Mouse (Mus musculus) ES-E14 (cell line): ENCODE measurements at regions not wholly inside any gene's neighbourhood (a gene's known extent, or its start where the extent isn't known, plus 50 kb on each side); places are given as distances from the start of the nearest gene placed in this dataset.

Source experiments
- DNase-seq: peaks from one replicate; pipeline ENCODE4 v3.0.0-alpha.2; 2013; ENCODE audit warnings: low read depth, low spot score
- H3K27ac ChIP-seq: 2 replicates; pipeline ENCODE4 v1.5.1; 2012; ENCODE audit warnings: low read depth, mild to moderate bottlenecking, low read length, moderate library complexity, mixed read lengths; ENCODE audit not compliant: poor library complexity, insufficient read depth, severe bottlenecking
- H3K36me3 ChIP-seq: 2 replicates; pipeline ENCODE4 v1.6.1; 2012; ENCODE audit warnings: mild to moderate bottlenecking, low read length, moderate library complexity, mixed read lengths; ENCODE audit not compliant: control insufficient read depth, poor library complexity, insufficient read depth, severe bottlenecking
- H3K4me1 ChIP-seq, 2 experiments: fragments of 150-350 bp in 1 of 2; sonication (generic) in 1 of 2; 2 replicates each; pipeline ENCODE4 v1.6.1; 2012; ENCODE audit warnings: low read length in 2 of 2, mild to moderate bottlenecking in 1 of 2, mixed read lengths in 1 of 2; ENCODE audit not compliant: control insufficient read depth in 2 of 2, insufficient read depth in 2 of 2, poor library complexity in 1 of 2
- H3K4me3 ChIP-seq, 2 experiments: fragments of 150-350 bp in 1 of 2; sonication (generic) in 1 of 2; 2 replicates each; pipeline ENCODE4 v1.5.1; 2012; ENCODE audit warnings: low read length in 2 of 2, low read depth in 1 of 2, mild to moderate bottlenecking in 1 of 2, mixed read lengths in 1 of 2; ENCODE audit not compliant: insufficient read depth in 1 of 2, poor library complexity in 1 of 2, severe bottlenecking in 1 of 2
- H3K9ac ChIP-seq: 2 replicates; pipeline ENCODE4 v1.6.1; 2012; ENCODE audit warnings: low read depth, mild to moderate bottlenecking, low read length, mixed read lengths; ENCODE audit not compliant: poor library complexity, insufficient read depth, severe bottlenecking
- H3K9me3 ChIP-seq: fragments of 150-350 bp; sonication (generic); 2 replicates; pipeline ENCODE4 v1.6.1; 2012; ENCODE audit warnings: low read depth, mild to moderate bottlenecking, low read length; ENCODE audit not compliant: control insufficient read depth, insufficient read depth
- CHD2 ChIP-seq: IDR thresholded peaks from 2 replicates; pipeline ENCODE4 v1.6.1; 2014; ENCODE audit warnings: mild to moderate bottlenecking, low read depth, low read length, inconsistent platforms
- HCFC1 ChIP-seq: IDR thresholded peaks from 2 replicates; pipeline ENCODE4 v1.6.1; 2012; ENCODE audit warnings: low read length, inconsistent platforms, borderline replicate concordance; ENCODE audit not compliant: insufficient read depth
- MAFK ChIP-seq: IDR thresholded peaks from 2 replicates; pipeline ENCODE4 v1.6.1; 2014; ENCODE audit warnings: mild to moderate bottlenecking, low read depth, low read length, inconsistent platforms; ENCODE audit not compliant: insufficient read depth
- ZC3H11A ChIP-seq: IDR thresholded peaks from 2 replicates; pipeline ENCODE4 v1.6.1; 2012; ENCODE audit warnings: low read depth, mild to moderate bottlenecking, inconsistent platforms, low read length, borderline replicate concordance
- ZNF384 ChIP-seq: IDR thresholded peaks from 2 replicates; pipeline ENCODE4 v1.6.1; 2012; ENCODE audit warnings: low read depth, low read length, inconsistent platforms
- in situ Hi-C, 2 experiments: fragments of 600-800 bp; cut with MboI; formaldehyde crosslinking; loops; one replicate each; pipeline ENCODE4 v1.15.1; 2025; ENCODE audit warnings: low sequenced_read_pairs in 2 of 2, inconsistent platforms in 1 of 2; ENCODE audit not compliant: unreplicated experiment in 2 of 2

GRCm38 (mm10) chr11:92011284-92011683 is 433.9 kb upstream of the Kif2b start:
- Histone ChIP-seq H3K4me1 (no peaks in the 10 kb centered on the region), H3K27ac (no peak overlapping the region), H3K9ac (no peak overlapping the region), H3K4me3 (no peak overlapping the region), H3K36me3 (no peaks in the 10 kb centered on the region), H3K9me3 (no peaks in the 10 kb centered on the region)
- in situ Hi-C loops: no loop called here
- TF ChIP-seq ZC3H11A: no peak
- TF ChIP-seq HCFC1: no peak
- TF ChIP-seq CHD2: no peak
- no peak for TF ChIP-seq ZNF384
- no peak for TF ChIP-seq MAFK
- no peak for DNase-seq

GRCm38 (mm10) chr11:91995524-91995923 is 418.2 kb upstream of the Kif2b start:
- H3K9ac ChIP-seq: no peak overlapping the region
- H3K9me3 ChIP-seq: no peaks in the 10 kb centered on the region
- no peaks in the 10 kb centered on the region for H3K36me3 ChIP-seq
- H3K4me1 ChIP-seq: no peaks in the 10 kb centered on the region
- no peak overlapping the region for H3K27ac ChIP-seq
- in situ Hi-C loops: no loop called here
- no peak for DNase-seq
- no peak overlapping the region for H3K4me3 ChIP-seq
- TF ChIP-seq HCFC1: no peak
- no peak for TF ChIP-seq MAFK
- no peak for TF ChIP-seq ZC3H11A
- no peak for TF ChIP-seq ZNF384
- no peak for TF ChIP-seq CHD2

GRCm38 (mm10) chr11:91969531-91969930 is 392.2 kb upstream of the Kif2b start:
- Histone ChIP-seq H3K9ac (no peak overlapping the region), H3K4me3 (no peak overlapping the region), H3K36me3 (no peaks in the 10 kb centered on the region), H3K27ac (no peak overlapping the region), H3K4me1 (no peaks in the 10 kb centered on the region), H3K9me3 (no peaks in the 10 kb centered on the region)
- TF ChIP-seq HCFC1 (no peak), ZNF384 (no peak), ZC3H11A (no peak), MAFK (no peak), CHD2 (no peak)
- in situ Hi-C loops: no loop called here
- no peak for DNase-seq

DNA sequence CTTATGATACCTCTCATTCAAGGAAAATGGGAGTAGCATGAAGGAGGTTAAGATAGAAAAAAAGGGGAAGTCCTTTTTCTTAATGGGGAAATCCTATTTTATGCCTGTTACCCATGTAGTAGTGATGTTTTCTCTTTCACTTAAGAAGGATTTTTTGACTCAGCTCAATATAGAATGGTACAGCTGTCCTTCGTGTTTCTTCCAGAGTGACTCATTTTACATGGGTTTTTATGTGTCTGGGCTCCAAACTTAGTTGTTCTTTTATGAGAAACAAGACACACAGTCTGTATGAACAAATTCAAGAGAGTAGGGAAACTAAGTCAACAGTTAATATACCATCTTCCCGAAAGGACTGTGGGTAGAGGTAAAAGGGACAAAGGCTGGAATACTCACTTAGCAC is 367.0 kb upstream of the Kif2b start:
- Histone ChIP-seq H3K4me3 (no peak overlapping the region), H3K4me1 (no peaks in the 10 kb centered on the region), H3K9ac (no peak overlapping the region), H3K36me3 (no peaks in the 10 kb centered on the region), H3K27ac (no peak overlapping the region), H3K9me3 (no peaks in the 10 kb centered on the region)
- no peak for TF ChIP-seq HCFC1
- TF ChIP-seq MAFK: no peak
- no peak for TF ChIP-seq ZC3H11A
- no peak for TF ChIP-seq ZNF384
- TF ChIP-seq CHD2: no peak
- in situ Hi-C loops: no loop called here
- DNase-seq: no peak
